Mouse (Mus musculus) limb, embryonic 15.5 days (tissue): ENCODE measurements around the gene Chn2. TPM values are rescaled to one million over a fixed set of nuclear protein-coding genes. Genes with fewer than 3 reads are reported as not detected.
"Not testable (repeated sequence)": the region's sequence is repeated elsewhere in the genome, so short reads cannot be mapped to it uniquely, and the experiment has no call there.

Source experiments
- ATAC-seq: fragments of 200-750 bp; cut with Nextera tagmentation; 2 replicates; pipeline ENCODE4 v1.8.0; 2017; ENCODE audit warnings: low read depth, moderate TSS enrichment; ENCODE audit not compliant: insufficient number of reproducible peaks, low FRiP score, low TSS enrichment
- H3K27ac ChIP-seq: fragments of 300-500 bp; sonication (generic); 2 replicates; pipeline ENCODE4 v1.5.1; 2015; ENCODE audit warnings: moderate library complexity, mild to moderate bottlenecking, inconsistent platforms
- H3K27me3 ChIP-seq: fragments of 300-500 bp; sonication (generic); 2 replicates; pipeline ENCODE4 v1.6.1; 2015; ENCODE audit warnings: inconsistent platforms
- H3K36me3 ChIP-seq: fragments of 300-500 bp; sonication (generic); 2 replicates; pipeline ENCODE4 v1.6.1; 2015; ENCODE audit warnings: inconsistent platforms
- H3K4me1 ChIP-seq: fragments of 300-500 bp; sonication (generic); 2 replicates; pipeline ENCODE4 v1.6.1; 2015; ENCODE audit warnings: inconsistent platforms
- H3K4me2 ChIP-seq: fragments of 300-500 bp; sonication (generic); 2 replicates; pipeline ENCODE4 v1.6.1; 2015; ENCODE audit warnings: mild to moderate bottlenecking, inconsistent platforms
- H3K4me3 ChIP-seq: fragments of 300-500 bp; sonication (generic); 2 replicates; pipeline ENCODE4 v1.5.1; 2015; ENCODE audit warnings: mild to moderate bottlenecking, inconsistent platforms
- H3K9ac ChIP-seq: fragments of 300-500 bp; sonication (generic); 2 replicates; pipeline ENCODE4 v1.6.1; 2015; ENCODE audit warnings: inconsistent platforms
- H3K9me3 ChIP-seq: fragments of 300-500 bp; sonication (generic); 2 replicates; pipeline ENCODE4 v1.6.1; 2016; ENCODE audit warnings: inconsistent platforms
- WGBS: fragments of 180-500 bp; shearing (Covaris S2); methylation state at CpG from one replicate; pipeline ENCODE4 v1.1.7; 2015; 5-methylcytosine and 5-hydroxymethylcytosine counted together
- polyA plus RNA-seq: library from polyadenylated mRNA; unstranded; fragments of >200 nt; fragmentation: Nextera tagmentation; extraction: Ambion mirVana; gene quantifications from 2 replicates; pipeline ENCODE4 v1.2.1, GENCODE M21; 2015

Gene Chn2
- polyA plus RNA-seq, 1 experiment from 2014 or later = 10.9 TPM

GRCm38 (mm10) chr6:54165246-54165645 is 125.9 kb downstream of the Chn2 start:
- Histone ChIP-seq H3K27ac (no peak overlapping the region), H3K36me3 (no peaks in the 10 kb centered on the region), H3K4me2 (no peak overlapping the region), H3K4me1 (0 out of 2 replicates have a peak, but pooled peaks cover 3% of the 10 kb centered on the region), H3K9ac (no peak overlapping the region), H3K27me3 (0 out of 2 replicates have a peak, but pooled peaks cover 3% of the 10 kb centered on the region), H3K9me3 (no peaks in the 10 kb centered on the region), H3K4me3 (no peak overlapping the region)
- 87% methylated on average over 7 of the region's 7 CpGs for WGBS
- ATAC-seq = no peak

GRCm38 (mm10) chr6:54165863-54166262 is 126.5 kb downstream of the Chn2 start:
- Histone ChIP-seq H3K9ac (no peak overlapping the region), H3K27ac (no peak overlapping the region), H3K4me2 (no peak overlapping the region), H3K27me3 (0 out of 2 replicates have a peak, but pooled peaks cover 3% of the 10 kb centered on the region), H3K4me3 (no peak overlapping the region), H3K36me3 (no peaks in the 10 kb centered on the region), H3K4me1 (0 out of 2 replicates have a peak, but pooled peaks cover 3% of the 10 kb centered on the region), H3K9me3 (no peaks in the 10 kb centered on the region)
- WGBS = 71% methylated on average over 4 of the region's 4 CpGs
- no peak for ATAC-seq

- WGBS = 55% methylated on average over 7 of the region's 7 CpGs
- ATAC-seq = no peak
- Histone ChIP-seq H3K4me1 (0 out of 2 replicates have a peak, but pooled peaks cover 3% of the 10 kb centered on the region), H3K27me3 (0 out of 2 replicates have a peak, but pooled peaks cover 3% of the 10 kb centered on the region), H3K4me3 (no peak overlapping the region), H3K9me3 (no peaks in the 10 kb centered on the region), H3K4me2 (no peak overlapping the region), H3K36me3 (no peaks in the 10 kb centered on the region), H3K9ac (no peak overlapping the region), H3K27ac (no peak overlapping the region)
Observed at GRCm38 (mm10) chr6:54166991-54167546, 127.7 kb downstream of the Chn2 start.

GRCm38 (mm10) chr6:54170286-54170894 is 131.0 kb downstream of the Chn2 start:
- Histone ChIP-seq H3K36me3 (no peaks in the 10 kb centered on the region), H3K9ac (no peak overlapping the region), H3K9me3 (no peaks in the 10 kb centered on the region), H3K27ac (no peak overlapping the region), H3K27me3 (0 out of 2 replicates have a peak, but pooled peaks cover 3% of the 10 kb centered on the region), H3K4me1 (no peaks in the 10 kb centered on the region), H3K4me2 (no peak overlapping the region), H3K4me3 (no peak overlapping the region)
- ATAC-seq = no peak
- WGBS = 79% methylated on average over 11 of the region's 11 CpGs

GRCm38 (mm10) chr6:54171385-54171784 is 132.0 kb downstream of the Chn2 start:
- Histone ChIP-seq H3K4me2 (no peak overlapping the region), H3K9me3 (no peaks in the 10 kb centered on the region), H3K4me3 (no peak overlapping the region), H3K4me1 (no peaks in the 10 kb centered on the region), H3K36me3 (no peaks in the 10 kb centered on the region), H3K27me3 (0 out of 2 replicates have a peak, but pooled peaks cover 3% of the 10 kb centered on the region), H3K27ac (no peak overlapping the region), H3K9ac (no peak overlapping the region)
- 73% methylated on average over 6 of the region's 6 CpGs for WGBS
- ATAC-seq = no peak

- no peak for ATAC-seq
- no peaks in the 10 kb centered on the region for H3K4me1 ChIP-seq
- no peaks in the 10 kb centered on the region for H3K36me3 ChIP-seq
- H3K4me2 ChIP-seq = no peak overlapping the region
- H3K27ac ChIP-seq = no peak overlapping the region
- H3K9me3 ChIP-seq = no peaks in the 10 kb centered on the region
- no peak overlapping the region for H3K9ac ChIP-seq
- WGBS = 46% methylated on average over 8 of the region's 8 CpGs
- H3K27me3 ChIP-seq = no peaks in the 10 kb centered on the region
- H3K4me3 ChIP-seq = no peak overlapping the region
Observed at GRCm38 (mm10) chr6:54175473-54176215, 136.3 kb downstream of the Chn2 start.

- not testable (repeated sequence) for H3K27me3 ChIP-seq, H3K4me2 ChIP-seq, H3K9me3 ChIP-seq, H3K4me1 ChIP-seq, H3K4me3 ChIP-seq, ATAC-seq, H3K36me3 ChIP-seq, H3K9ac ChIP-seq, H3K27ac ChIP-seq
- 91% methylated on average over 6 of the region's 6 CpGs for WGBS
Observed at GRCm38 (mm10) chr6:54177081-54177480, 137.7 kb downstream of the Chn2 start.

- H3K4me2 ChIP-seq = no peak overlapping the region
- no peak overlapping the region for H3K9ac ChIP-seq
- no peaks in the 10 kb centered on the region for H3K4me1 ChIP-seq
- WGBS = 76% methylated on average over 1 of the region's 1 CpGs
- H3K27ac ChIP-seq = no peak overlapping the region
- H3K9me3 ChIP-seq = no peaks in the 10 kb centered on the region
- no peaks in the 10 kb centered on the region for H3K36me3 ChIP-seq
- no peak for ATAC-seq
- no peaks in the 10 kb centered on the region for H3K27me3 ChIP-seq
- no peak overlapping the region for H3K4me3 ChIP-seq
Observed at GRCm38 (mm10) chr6:54179056-54179873, 139.9 kb downstream of the Chn2 start.

- 70% methylated on average over 6 of the region's 6 CpGs for WGBS
- Histone ChIP-seq H3K27me3 (no peaks in the 10 kb centered on the region), H3K9me3 (no peaks in the 10 kb centered on the region), H3K27ac (no peak overlapping the region), H3K4me3 (no peak overlapping the region), H3K9ac (no peak overlapping the region), H3K36me3 (no peaks in the 10 kb centered on the region), H3K4me2 (no peak overlapping the region), H3K4me1 (no peaks in the 10 kb centered on the region)
- ATAC-seq = no peak
Observed at GRCm38 (mm10) chr6:54179874-54180212, 140.5 kb downstream of the Chn2 start.

- 55% methylated on average over 14 of the region's 14 CpGs for WGBS
- Histone ChIP-seq H3K4me2 (no peak overlapping the region), H3K9me3 (no peaks in the 10 kb centered on the region), H3K27me3 (no peaks in the 10 kb centered on the region), H3K36me3 (no peaks in the 10 kb centered on the region), H3K9ac (no peak overlapping the region), H3K27ac (no peak overlapping the region), H3K4me1 (no peaks in the 10 kb centered on the region), H3K4me3 (no peak overlapping the region)
- no peak for ATAC-seq
Observed at GRCm38 (mm10) chr6:54183825-54184578, 144.6 kb downstream of the Chn2 start.

- no peak overlapping the region for H3K9ac ChIP-seq
- no peak for ATAC-seq
- H3K4me3 ChIP-seq = no peak overlapping the region
- no peaks in the 10 kb centered on the region for H3K27me3 ChIP-seq
- H3K4me2 ChIP-seq = no peak overlapping the region
- H3K27ac ChIP-seq = no peak overlapping the region
- H3K36me3 ChIP-seq = no peaks in the 10 kb centered on the region
- no peaks in the 10 kb centered on the region for H3K9me3 ChIP-seq
- H3K4me1 ChIP-seq = no peaks in the 10 kb centered on the region
- 42% methylated on average over 7 of the region's 7 CpGs for WGBS
Observed at GRCm38 (mm10) chr6:54193631-54194305, 154.4 kb downstream of the Chn2 start.
